Mouse (Mus musculus) activated CD4-positive, CD25-positive, alpha-beta regulatory T cell, adult 4 months (primary cell): ENCODE data around the gene Fam102a. TPM values are rescaled to one million over a fixed set of nuclear protein-coding genes. Genes with fewer than 3 reads are reported as not detected.

ENCODE experiments used
- ATAC-seq: one replicate; pipeline ENCODE4 v1.8.0; 2017
- polyA plus RNA-seq, 2 experiments: library from polyadenylated mRNA; unstranded; fragments of 100-300 nt; shearing (Covaris generic); gene quantifications; one replicate each; pipeline ENCODE4 v1.2.1; 2017

Fam102a gene
- polyA plus RNA-seq, 2 experiments from 2014 or later = 40.3 to 47.5 TPM

DNA sequence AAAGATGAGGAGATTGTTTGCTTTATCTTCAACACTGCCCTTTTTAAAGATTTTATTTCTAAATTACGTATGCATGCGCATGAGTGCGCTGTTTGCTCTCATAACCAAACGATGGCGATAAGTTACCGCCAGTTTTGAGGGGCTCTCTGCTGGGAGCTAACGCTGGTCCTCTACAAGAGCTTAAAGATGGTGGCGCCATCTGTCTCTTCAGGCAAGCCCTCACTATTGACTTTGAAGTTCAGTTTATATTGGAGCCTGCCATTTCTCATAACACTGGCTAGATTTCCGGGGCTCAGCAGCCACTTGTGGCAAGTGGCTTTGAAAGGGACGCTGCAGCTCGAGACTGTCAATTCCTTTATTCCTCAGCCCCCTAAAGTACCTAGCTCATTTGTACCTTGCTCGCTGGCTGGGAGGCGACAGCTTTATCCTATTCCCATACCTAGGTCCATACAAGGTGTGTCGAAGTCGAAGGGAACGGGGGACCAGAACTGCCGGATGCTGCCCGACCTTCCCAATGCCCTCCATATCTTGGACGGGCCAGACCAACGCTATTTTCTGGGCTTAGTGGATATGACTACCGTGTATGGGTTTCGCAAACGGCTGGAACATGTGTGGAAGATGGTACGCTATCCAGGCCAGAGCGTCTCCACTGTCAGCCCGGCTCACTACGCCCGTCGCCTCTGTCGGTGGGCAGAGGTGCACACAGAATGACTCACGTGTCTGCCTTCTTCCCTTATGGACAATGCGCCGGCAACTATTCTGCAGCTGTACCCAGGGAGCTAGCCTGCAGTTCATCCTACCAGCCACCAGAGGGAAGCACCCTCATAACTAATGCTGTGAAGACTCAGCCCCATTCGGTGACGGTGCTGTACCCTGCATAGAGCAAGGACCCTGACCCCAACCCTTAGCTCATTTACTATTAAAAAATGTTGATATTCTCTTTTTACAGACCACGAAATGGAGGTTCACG lies 48.0 kb downstream of the Fam102a start:
- peak; percentile 58 for ATAC-seq

GRCm38 (mm10) chr2:32585149-32585714 lies 50.1 kb downstream of the Fam102a start:
- no peak for ATAC-seq

- ATAC-seq = peak; percentile 70
These were observed 51.8 kb downstream of the Fam102a start, which contains the start of gene St6galnac4 for GRCm38 (mm10) chr2:32586871-32587351. Gene St6galnac4 (plus strand): TSS chr2:32587095.

DNA sequence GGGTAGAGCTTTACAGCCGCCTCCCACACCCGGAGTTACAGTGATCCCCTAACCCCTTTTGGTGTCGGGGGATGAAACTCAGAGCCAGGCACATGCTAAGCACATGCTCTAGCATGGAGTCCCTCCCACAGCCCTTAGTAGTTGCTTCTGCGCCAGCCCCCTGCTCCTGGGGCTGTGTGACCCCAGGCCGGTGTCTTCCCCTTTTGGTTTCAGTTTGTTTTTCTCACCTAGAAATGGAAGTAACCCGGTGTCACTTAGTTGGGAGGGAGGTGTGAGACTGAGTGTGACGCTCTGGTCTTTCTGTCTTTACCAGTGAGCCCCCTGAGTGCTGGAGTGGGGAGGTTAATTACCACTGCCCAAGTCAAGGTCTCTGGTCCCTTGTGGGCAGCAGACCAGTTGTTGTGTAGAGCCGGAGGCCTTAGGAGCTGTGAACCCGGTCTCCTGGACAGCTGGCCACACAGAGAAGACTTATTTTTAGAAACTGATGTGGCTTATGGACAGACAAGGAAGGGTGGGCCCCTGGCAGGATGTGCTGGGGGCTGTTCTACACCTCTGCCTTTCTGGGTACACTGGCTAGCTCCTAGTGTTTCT lies 52.7 kb downstream of the Fam102a start:
- peak; percentile 58 for ATAC-seq

GRCm38 (mm10) chr2:32589213-32589795 lies 54.2 kb downstream of the Fam102a start:
- ATAC-seq = no peak

GRCm38 (mm10) chr2:32590224-32590623 lies 55.1 kb downstream of the Fam102a start:
- ATAC-seq = no peak

GRCm38 (mm10) chr2:32591249-32591648 lies 56.1 kb downstream of the Fam102a start:
- no peak for ATAC-seq

DNA sequence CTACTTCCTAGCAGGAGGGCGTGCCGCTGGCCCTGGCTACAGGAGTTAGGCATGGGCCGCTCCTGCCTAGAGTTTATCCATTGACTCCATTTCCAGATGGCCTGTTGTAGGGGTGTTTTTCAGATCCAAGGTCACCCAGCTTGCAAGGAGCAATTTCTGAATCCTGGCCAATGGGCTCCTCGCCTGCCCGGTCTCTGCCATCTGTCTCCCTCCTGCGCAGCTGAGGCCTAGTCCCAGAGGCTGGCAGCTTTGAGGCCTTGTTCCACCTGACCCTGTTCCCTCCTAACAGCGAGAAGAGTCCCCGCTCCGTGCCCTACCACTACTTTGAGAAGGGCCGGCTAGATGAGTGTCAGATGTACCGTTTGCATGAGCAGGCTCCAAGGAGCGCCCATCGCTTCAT lies 61.6 kb downstream of the Fam102a start:
- ATAC-seq = no peak

GRCm38 (mm10) chr2:32597248-32597647 lies 62.1 kb downstream of the Fam102a start:
- no peak for ATAC-seq

GRCm38 (mm10) chr2:32597699-32598098 lies 62.6 kb downstream of the Fam102a start:
- ATAC-seq = no peak

DNA sequence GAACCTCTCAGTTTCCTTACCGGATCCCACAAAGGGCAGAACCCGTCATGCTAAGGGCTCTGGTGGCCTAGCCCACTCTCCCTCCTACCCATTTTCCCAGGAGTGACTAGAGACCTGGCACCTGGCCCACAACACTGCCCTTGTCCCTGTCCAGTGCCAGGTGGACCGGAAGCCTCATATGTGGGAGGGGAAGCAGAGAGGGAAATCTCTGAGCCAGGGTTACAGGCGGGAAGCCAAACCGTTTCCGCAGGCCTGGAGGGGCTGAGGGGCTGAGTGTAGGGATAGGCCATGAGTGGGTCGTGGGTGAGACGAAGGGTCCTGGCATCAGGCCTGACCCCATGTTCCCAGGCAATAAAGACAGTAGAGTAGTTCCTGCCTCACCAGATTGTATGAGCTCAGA lies 63.4 kb downstream of the Fam102a start:
- ATAC-seq = no peak

DNA sequence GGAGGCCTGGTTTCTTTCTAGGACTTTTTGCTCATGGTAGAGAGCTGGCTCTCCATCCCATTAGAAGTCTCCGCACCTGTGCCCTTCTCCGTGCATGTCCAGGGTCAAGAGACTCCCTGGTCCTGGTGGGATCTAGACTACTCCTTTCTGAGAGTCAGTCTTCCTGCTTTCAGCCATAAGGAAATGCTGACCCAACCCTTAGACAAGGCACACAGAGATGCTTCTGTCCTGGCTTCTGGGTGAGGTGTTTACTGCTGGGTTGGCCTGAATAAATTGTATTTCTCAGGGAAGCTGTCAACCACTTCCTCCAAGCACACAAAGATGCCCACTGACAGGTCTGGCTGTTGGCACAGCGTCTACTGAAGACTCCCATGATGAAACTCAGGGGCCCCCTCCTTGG lies 64.3 kb downstream of the Fam102a start, which contains the start of gene St6galnac6:
Gene St6galnac6, plus strand, starts transcription at position 301 of the 400 bp plus-strand sequence.
- ATAC-seq = no peak

DNA sequence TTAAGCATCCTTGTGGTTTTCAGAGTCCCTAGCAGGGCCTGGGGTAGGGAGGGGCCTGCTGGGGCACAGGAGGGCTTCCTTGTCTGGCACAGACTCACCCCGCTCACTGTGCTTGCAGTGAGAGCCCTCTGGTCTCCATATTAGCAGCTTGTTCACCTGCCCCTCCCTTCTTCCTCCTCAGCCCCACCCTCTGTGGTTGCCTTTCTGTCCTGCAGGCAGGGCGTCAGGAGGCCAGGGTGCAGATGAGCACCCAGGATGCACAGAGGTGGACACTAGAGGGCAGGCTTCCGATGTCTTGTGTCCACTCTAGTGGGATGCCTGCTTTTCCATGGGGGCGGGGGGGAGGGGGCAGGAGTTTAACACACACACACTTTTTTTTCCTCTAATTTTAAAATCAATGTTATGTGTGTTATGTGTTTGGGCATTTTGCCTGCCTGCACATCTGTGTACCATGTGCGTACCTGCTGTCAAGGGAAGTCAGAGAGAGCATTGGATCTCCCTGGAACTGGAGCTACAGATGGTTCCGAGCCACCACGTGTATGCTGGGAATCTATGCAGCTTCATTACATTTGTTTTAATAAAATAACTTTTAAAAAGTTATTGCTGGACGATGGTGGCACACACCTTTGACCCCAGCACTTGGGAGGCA lies 66.4 kb downstream of the Fam102a start:
- peak; percentile 68 for ATAC-seq

DNA sequence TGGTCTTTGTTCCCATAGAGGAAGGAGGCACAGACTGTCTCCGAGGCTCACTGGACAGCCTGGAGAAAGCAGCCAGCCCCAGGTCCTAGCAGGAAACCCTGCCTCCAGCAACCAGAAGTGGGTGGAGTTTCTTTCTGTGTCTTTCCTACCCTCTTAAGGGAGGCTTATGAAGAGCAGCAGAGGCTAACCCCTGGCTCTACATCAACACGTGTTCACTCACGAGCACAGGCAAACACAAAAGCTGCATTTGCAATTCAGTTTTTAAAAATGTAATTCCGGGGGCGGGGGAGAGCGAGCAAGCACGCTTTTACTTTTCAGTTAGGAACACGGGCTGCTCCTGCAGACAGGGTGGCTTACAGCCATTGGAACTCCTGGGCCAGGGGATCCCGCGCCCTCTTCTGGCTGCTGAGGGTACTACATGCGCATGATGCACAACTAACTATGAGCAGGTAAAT lies 67.5 kb downstream of the Fam102a start:
- ATAC-seq = peak; percentile 41

DNA sequence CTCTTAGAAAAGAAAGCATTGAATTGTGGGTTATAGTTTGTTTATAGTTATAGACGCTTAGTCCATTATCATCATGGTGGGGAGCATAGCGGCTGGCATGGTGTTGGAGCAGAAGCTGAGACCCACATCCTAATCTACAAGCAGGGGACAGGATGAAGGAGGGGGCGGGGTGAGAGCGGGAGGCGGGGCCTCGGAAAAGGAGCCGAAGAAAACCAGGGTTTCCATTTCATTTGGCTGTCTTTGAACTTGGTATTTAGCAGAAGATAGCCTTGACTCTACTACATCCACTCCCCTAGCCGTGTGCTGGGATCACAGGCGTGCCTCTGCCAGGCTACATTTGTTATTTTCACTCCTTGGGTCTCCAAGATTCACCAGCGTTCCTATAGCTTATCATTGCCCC lies 69.5 kb downstream of the Fam102a start:
- ATAC-seq = no peak

GRCm38 (mm10) chr2:32606161-32607142 lies 71.3 kb downstream of the Fam102a start:
- peak; percentile 26 for ATAC-seq

DNA sequence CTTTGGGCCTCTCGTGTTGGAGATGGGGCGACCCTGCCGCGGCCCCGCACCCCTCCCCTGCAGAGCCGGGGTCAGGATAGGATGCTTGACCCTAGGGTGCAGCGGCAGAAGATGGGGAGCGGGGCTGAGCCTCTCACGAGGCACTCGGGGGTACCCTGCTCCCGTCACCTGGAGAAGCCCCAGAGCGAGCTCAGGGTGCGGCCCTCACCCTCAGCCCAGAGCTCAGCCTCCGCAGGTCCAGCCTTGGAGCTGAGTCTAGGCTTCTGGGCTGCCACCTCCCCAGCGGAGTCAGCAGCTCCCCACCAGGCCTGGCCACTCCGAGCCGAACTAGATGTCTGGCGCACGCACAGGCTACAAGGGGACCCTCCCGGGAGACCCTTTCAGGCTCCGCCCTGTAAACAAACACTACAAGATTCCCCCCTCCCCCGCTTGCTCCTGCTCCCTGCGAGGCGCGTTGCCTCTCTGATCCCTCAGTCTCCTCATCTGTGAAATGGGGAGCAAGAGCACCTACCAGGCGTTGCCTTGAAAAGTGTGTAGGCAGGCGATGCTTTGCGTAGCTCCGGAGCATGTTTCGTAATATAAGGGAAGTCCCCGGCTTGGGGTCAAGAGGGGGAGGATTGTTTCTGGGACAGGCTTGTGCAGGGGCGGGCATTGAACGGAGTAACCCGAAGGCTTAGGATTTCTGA lies 72.3 kb downstream of the Fam102a start:
- peak; percentile 58 for ATAC-seq

- no peak for ATAC-seq
These were observed 73.1 kb downstream of the Fam102a start for GRCm38 (mm10) chr2:32608141-32608777.

DNA sequence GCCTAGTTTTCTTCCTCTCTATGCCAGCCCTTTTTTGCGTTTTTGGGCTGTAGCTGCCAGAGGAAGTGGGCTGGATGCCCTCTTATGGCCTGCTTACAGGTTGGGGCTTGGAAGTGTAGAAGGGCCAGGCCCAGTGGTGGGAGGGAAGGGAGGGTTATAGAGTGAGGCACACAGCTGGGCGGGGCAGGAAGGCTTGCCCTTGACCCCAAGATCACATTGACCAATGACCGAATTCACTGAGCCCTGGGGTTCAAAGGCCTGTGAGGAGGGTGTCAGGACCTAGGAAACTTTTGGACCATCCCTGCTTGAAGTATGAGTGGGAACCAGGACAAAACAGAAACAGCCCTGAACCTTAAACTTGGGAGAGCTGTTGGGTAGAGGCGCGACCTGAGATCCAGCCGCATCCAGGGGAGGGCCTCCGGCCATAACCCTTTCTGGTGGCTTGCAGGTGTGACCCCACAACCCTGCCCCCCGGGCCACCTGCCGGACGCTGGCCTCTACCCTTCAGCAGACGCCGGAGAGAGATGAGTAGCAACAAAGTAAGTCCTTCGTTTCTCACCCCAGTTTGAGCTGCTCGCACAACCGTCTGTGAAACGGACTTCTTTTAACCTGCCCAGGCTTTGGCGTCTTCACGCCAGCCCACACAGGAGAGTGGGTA lies 73.8 kb downstream of the Fam102a start:
- ATAC-seq = no peak
